Mouse (Mus musculus) stomach, postnatal 0 days (tissue): Measurements from ENCODE around the gene Usp48. TPM values are rescaled to one million over a fixed set of nuclear protein-coding genes. Genes with fewer than 3 reads are reported as not detected.

Experiments used
- ATAC-seq: fragments of 200-750 bp; cut with Nextera tagmentation; 2 replicates; pipeline ENCODE4 v1.8.0; 2017; ENCODE audit not compliant: low FRiP score, low TSS enrichment
- DNase-seq: peaks from one replicate; pipeline ENCODE4 v3.0.0-alpha.2; 2016; ENCODE audit warnings: low spot score
- H3K27ac ChIP-seq: fragments of 300-500 bp; sonication (generic); replicated peaks from 2 replicates; pipeline ENCODE4 v1.5.1; 2014; ENCODE audit warnings: mild to moderate bottlenecking, control low read depth
- H3K27me3 ChIP-seq: fragments of 300-500 bp; sonication (generic); 2 replicates; pipeline ENCODE4 v1.6.1; 2014; ENCODE audit warnings: low read length; ENCODE audit not compliant: control insufficient read depth, insufficient read depth
- H3K36me3 ChIP-seq: fragments of 300-500 bp; sonication (generic); 2 replicates; pipeline ENCODE4 v1.6.1; 2014; ENCODE audit warnings: low read length, mixed read lengths; ENCODE audit not compliant: control insufficient read depth, insufficient read depth
- H3K4me1 ChIP-seq: fragments of 300-500 bp; sonication (generic); replicated peaks from 2 replicates; pipeline ENCODE4 v1.6.1; 2014; ENCODE audit warnings: antibody characterized with exemption; ENCODE audit not compliant: control insufficient read depth, insufficient read depth
- H3K4me2 ChIP-seq: fragments of 300-500 bp; sonication (generic); replicated peaks from 2 replicates; pipeline ENCODE4 v1.6.1; 2014; ENCODE audit warnings: low read depth, mild to moderate bottlenecking, control low read depth, moderate library complexity
- H3K4me3 ChIP-seq: fragments of 300-500 bp; sonication (generic); 2 replicates; pipeline ENCODE4 v1.5.1; 2014; ENCODE audit warnings: low read depth, low read length, control low read depth
- H3K9ac ChIP-seq: fragments of 300-500 bp; sonication (generic); 2 replicates; pipeline ENCODE4 v1.6.1; 2014; ENCODE audit warnings: mild to moderate bottlenecking, low read length, control low read depth, mixed read lengths
- H3K9me3 ChIP-seq: fragments of 300-500 bp; sonication (generic); 2 replicates; pipeline ENCODE4 v1.6.1; 2016; ENCODE audit warnings: low read length; ENCODE audit not compliant: control insufficient read depth
- CTCF ChIP-seq: IDR thresholded peaks from 2 replicates; pipeline ENCODE4 v1.5.1; 2016; ENCODE audit warnings: antibody characterized with exemption, low read depth, mild to moderate bottlenecking, moderate library complexity
- EP300 ChIP-seq: optimal IDR thresholded peaks from 2 replicates; pipeline ENCODE3; 2016; ENCODE audit warnings: antibody characterized with exemption
- WGBS: fragments of 180-500 bp; shearing (Covaris S2); extraction: QIAGEN DNeasy Blood & Tissue Kit; methylation state at CpG from one replicate; pipeline ENCODE4 v1.1.7; 2014; 5-methylcytosine and 5-hydroxymethylcytosine counted together
- polyA plus RNA-seq: library from polyadenylated mRNA; unstranded; fragments of >200 nt; fragmentation: Nextera tagmentation; extraction: Ambion mirVana; gene quantifications from 2 replicates; pipeline ENCODE4 v1.2.1, GENCODE M21; 2015

Usp48 gene
- polyA plus RNA-seq, 1 experiment from 2014 or later, result 35.4 TPM

DNA sequence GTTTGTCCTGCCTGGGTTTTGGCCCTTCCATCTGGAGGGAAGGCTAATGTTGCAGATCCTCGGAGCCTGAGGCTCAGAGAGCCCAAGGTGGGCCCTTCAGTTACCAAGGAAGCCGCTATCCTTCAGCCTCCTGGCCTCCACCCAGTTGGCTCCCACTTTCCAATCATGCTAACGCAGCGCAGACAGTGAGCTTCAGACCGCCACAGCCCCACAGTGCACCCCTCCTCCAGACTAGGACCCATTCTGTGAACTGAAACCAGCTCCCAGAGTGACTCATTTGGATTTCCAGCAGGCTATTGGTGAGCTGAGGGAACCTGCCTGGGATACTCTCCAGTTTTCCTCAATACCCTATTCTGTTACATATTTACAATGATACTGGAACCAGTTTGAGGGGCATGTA, 111.8 kb downstream of the Usp48 start:
- Histone ChIP-seq H3K27me3 (no peaks in the 10 kb centered on the region), H3K4me2 (0 out of 2 replicates have a peak overlapping the region, but pooled peaks have one; percentile 11), H3K4me1 (no peaks in the 10 kb centered on the region; the same call in 1 of the 2 replicates), H3K9me3 (no peaks in the 10 kb centered on the region), H3K36me3 (no peaks in the 10 kb centered on the region), H3K9ac (no peak overlapping the region), H3K27ac (peak overlapping the region; percentile 83), H3K4me3 (no peak overlapping the region)
- TF ChIP-seq EP300 (no peak), CTCF (no peak)
- no peak for ATAC-seq
- 45% methylated on average over 5 of the region's 5 CpGs for WGBS
- no peak for DNase-seq

DNA sequence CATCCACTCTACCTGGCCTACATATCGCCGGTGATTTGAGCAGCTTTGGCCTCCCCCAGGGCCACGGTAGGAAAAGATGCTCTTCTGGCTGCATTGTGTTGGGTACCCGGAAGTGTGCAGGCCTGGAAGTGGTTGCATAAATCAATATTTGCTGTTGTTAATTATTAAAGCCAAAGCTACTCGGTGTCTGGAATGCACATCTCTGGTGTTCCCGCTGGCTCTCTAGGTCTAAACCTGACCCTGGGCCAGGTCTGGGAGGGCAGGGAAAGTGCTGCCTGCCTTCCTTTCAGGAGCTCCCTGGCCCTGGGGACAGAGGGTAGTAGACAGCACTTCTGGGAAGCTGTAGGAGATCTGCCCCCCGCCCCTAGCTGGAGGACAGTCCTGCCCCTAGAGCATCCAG, 113.0 kb downstream of the Usp48 start:
- Histone ChIP-seq H3K27ac (peak overlapping the region; percentile 83), H3K4me1 (no peaks in the 10 kb centered on the region; the same call in 1 of the 2 replicates), H3K27me3 (no peaks in the 10 kb centered on the region), H3K4me3 (peak overlapping the region; percentile 54; the same call in 1 of the 2 replicates), H3K36me3 (no peaks in the 10 kb centered on the region), H3K4me2 (peak overlapping the region; percentile 81), H3K9ac (peak overlapping the region; percentile 69), H3K9me3 (no peaks in the 10 kb centered on the region)
- 46% methylated on average over 7 of the region's 7 CpGs for WGBS
- peak; percentile 73 for DNase-seq
- no peak for TF ChIP-seq CTCF
- TF ChIP-seq EP300, result no peak
- ATAC-seq, result peak; percentile 66

DNA sequence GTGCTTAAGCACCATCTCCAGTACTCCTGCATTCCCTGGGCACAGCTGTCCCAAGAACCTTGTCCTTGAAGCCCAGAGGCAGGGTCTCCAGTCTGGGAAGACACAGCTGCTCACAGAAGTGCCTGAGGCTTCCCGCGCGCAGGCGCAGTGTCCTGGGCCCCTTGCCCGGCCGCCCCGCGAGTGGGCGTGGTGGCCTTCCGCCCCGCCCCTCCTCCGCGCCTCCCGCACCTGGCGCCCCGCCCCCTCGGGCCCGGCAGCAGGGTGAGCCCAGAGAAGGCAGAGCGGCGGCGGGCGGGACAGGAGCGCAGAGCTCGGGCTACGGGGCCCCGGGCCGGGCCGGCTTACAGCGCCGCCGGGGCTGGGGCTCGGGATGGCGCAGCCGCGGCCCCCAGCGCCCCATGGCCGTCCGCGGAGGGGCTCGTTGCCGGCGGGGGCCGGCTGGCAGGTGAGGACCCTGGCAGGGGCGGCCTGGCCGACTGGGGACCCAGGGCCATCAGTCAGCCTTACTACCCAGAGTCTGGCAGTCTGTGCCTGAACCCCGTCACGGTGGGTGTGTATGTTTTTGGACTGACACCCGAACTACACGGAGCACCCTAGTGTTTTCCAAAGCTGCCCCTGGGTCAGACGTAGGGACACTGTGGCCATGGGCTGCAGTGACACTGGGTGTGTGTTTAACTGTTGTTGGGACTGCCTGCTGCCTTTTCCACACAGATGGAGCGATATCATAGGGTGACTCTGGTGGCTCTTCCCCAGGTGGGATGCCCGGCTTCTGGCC, 113.8 kb downstream of the Usp48 start:
- H3K4me2 ChIP-seq, result peak overlapping the region; percentile 81
- peak; percentile 96 for DNase-seq

More for the DNA sequence above, 113.8 kb downstream of the Usp48 start:
- TF ChIP-seq EP300 (no peak), CTCF (no peak)
- H3K27ac ChIP-seq, result peak overlapping the region; percentile 83
- H3K36me3 ChIP-seq, result no peaks in the 10 kb centered on the region
- peak; percentile 72 for ATAC-seq
- peak overlapping the region; percentile 69 for H3K9ac ChIP-seq
- no peaks in the 10 kb centered on the region; the same call in 1 of the 2 replicates for H3K4me1 ChIP-seq
- no peaks in the 10 kb centered on the region for H3K27me3 ChIP-seq
- H3K4me3 ChIP-seq, result peak overlapping the region; percentile 54
- WGBS, result 5% methylated on average over 40 of the region's 52 CpGs
- H3K9me3 ChIP-seq, result no peaks in the 10 kb centered on the region

Other genes with a start within 250 kb of the Usp48 start
- gene Cdc42, start 236.0 kb upstream of the Usp48 start, polyA plus RNA-seq, result 445 and 456 TPM in 2 replicates
- not detected in 2 replicates for gene Cela3a, start 184.0 kb upstream of the Usp48 start, polyA plus RNA-seq
- gene Cela3b, start 163.2 kb upstream of the Usp48 start, polyA plus RNA-seq, result 4.1 and 4.8 TPM in 2 replicates
- gene 1700013G24Rik, start 140.5 kb upstream of the Usp48 start, polyA plus RNA-seq, result not detected in 2 replicates
- gene Hspg2, start 125.0 kb upstream of the Usp48 start, polyA plus RNA-seq, result 16.0 and 18.8 TPM in 2 replicates
- gene Ldlrad2, start 19.2 kb upstream of the Usp48 start, polyA plus RNA-seq, result not detected in 2 replicates
- 70.1 and 73.0 TPM in 2 replicates for gene Rap1gap, start 71.0 kb downstream of the Usp48 start, polyA plus RNA-seq
- 2.0 and 2.5 TPM in 2 replicates for gene Alpl, start 202.6 kb downstream of the Usp48 start, polyA plus RNA-seq